Mouse (Mus musculus) kidney, postnatal 36 days (tissue): ENCODE measurements around the gene Abcg8.
A peak's percentile ranks its signal among the peaks of the same experiment; 100 is the strongest.

ENCODE experiments used
- DNase-seq, 2 experiments: peaks; one replicate each; pipeline ENCODE4 v3.0.0; 2021 to 2022; ENCODE audit warnings: mixed read lengths in 2 of 2

The Abcg8 gene

DNA sequence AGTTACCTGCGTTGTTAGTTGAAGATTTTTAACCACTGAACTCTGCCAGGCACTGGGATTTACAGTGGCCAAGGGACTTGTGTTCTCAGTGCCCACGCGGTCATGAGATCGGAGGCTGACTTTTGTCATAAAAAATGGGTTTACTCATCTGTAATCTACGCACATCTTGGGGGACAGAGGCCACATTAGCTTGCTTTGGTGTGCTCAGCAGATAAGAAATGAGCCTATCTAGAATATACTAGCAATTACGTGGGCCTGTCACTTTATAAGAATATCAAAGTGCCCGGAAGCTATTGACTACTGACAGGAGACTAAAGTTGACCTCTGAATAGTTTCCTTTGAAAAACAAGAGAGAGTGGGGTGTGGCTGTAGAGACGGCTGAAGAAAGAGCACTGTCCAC is 17.2 kb upstream of the Abcg8 start:
- no peak for DNase-seq

DNA sequence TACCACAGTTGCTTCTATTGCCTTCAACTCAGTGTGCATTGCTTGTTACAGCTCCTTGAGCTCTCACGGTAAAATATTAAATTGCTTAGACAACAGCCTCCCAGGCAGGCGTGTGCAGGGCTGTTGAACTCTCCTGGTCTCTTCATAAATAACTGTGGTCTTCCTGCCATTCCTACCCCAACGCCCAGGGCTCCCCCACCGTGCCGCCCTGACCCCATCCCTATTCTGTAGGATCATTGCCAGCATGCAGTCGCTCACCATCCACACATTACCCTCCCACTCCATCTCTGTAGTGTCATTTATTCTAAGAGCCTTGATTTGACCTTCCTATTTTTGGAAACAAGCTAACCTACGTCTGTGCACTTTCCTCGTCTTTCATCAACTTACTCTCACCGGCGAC is 11.0 kb upstream of the Abcg8 start:
- DNase-seq, result no peak

DNA sequence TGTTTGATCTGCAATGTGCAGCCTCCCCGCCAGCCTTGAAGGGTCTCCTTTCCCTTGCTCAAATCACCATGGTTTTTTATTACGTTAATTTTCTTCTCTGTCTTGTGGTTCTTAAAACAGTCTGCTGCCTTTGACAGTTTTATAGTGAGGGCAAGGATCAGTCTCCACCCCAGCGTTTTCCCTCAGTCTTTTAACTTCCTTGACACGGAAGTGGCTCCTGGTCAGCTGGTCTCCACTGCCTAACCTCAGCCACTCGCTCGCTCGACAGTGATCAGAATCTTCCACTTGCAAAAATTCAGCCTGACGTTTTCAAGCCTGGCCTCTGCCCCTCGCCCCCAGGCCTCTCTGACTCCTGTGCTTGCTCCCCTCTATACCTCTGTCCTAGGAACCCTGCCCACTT is 10.4 kb upstream of the Abcg8 start:
- peak; percentile 39 to 43 for DNase-seq

DNA sequence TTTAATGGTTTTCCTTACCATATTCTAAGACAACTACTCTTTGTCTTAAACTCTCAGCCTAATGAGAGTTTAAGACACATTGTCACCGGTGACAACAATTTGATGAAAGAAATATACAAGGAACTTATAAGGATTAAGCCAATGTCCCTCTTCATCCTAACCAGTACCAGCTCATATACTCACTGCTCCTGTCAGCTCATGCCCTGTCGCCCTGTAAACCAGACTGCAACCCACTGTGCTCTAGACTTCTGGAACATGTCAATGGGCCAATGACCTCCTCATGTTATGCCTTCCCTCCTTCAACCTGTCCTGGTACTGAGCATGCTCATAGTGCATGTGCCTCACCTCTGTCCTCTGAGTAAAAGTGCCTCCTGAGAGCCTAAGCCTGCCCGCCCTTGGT is 8.3 kb upstream of the Abcg8 start:
- DNase-seq, result no peak

DNA sequence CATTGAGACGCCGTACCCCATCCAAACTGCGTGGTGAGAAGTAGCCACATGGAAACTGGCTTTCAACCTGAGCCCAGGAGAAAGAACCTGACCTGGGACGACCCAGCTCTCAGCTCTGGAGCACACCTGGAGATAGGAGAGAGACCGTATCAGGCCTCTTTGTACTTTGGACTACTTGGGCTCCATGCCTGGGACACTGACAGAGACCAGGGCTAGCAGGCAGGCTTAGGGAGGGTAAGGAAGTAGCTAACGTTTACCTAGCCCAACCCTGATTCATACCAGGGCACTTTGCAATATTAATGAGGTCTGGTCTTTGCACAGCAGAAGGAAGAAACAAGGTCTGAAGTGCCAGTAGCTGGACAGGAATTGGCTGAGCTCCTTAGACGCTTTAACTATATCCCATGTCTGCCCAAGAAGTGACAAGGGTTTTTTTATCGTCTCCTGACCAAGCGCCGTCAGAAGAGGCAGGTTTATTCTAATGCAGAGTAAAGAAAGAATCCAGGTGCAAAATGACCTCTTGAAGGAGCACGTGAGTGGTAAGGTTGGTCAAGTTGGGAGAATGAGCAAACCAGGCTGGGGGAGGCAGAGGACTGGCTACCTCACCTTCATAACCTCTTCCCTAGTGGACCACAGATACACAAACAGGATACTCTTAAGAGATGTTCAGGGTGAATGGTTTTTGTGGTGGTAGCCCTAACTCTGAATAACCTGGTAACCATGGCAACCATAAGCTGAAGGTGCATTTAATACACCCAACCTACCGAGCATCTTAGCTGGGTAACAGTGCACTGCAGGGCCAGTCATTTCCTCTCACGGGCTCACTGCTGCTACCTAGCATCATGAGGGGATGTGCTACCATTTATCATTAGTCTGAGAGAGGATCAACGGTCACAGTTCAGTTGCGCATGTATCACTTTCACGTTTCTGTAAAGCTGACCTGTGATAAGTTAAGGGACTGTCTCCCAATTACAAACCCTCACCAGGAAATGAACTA is 3.4 kb upstream of the Abcg8 start:
- DNase-seq, result peak; percentile 71 to 84

DNA sequence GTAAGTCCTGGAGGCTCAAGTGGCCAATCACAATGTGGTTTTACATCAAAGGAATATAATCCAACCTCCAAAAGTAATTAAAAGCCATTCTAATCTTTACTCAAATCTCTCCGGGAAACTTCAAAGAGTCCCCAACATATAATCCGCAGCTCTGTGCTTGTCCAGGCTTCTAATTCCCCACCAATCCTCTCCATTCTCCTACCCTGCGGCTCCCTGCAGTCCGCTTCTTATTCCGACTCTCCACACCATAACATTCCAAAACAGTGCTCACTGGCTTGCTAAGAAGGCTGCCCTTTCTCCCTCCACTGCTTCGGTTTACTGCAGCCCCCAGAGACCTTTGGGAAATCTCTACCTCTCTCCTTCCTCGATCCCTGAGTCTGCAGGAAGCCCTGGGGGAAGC is 2.1 kb upstream of the Abcg8 start:
- DNase-seq, result no peak

DNA sequence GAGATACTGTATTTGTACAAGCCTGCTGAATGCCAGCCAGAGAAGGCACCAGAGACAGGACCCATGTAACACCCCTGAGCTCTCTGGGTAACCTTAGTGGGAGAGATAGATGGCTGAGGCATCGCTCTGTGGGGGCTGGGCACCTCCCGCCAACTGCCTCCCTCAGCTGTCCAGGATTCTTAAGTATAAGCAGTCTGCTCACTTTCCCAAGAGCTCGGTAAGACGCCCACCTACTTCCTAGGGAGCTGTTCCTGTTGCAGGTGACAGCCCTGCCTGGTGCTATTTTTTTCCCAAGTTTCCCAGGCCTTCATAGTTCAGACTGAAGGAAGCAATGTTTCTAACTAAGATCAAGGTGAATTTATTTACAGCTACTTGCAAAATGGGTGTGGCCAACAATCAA is 898 bp upstream of the Abcg8 start:
- DNase-seq, result no peak

DNA sequence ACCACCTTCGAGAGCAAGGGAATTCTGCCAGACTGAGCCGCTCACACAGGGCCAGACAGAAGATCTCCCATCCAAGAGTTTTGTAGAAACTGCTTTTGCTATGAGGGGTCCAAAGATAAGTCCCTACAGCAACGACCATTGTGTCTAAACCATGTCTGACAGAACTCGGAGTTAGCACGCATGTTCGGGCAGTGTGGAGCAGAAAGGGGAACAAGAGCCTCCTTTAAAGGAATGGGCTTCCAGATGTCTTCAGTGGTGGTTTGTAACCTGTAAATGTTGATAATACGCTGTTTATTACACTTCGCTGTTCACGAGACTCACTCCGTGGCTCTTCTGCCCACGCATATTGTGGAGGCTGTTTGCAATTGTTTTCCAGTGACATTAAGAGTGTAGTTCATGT is 1.5 kb downstream of the Abcg8 start:
- DNase-seq, result no peak

DNA sequence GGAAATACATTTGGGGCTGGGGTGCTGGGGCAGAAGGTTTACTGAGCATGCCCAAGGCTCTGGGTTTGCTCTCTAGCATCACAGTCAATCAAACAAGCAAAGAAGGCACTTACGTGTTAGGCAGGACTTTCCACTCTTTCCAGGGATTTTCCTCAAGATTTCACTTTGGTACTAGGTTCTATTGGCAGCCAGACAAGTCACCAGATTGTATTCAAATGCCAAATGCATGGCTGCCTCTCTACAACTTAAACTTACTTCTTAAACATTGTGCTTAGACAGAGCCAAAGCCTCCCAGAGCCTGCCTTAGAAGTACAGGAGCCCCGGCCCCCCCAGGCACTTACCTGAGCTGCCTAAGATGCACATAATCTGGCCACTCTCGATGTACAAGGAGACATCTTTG is 5.6 kb downstream of the Abcg8 start:
- no peak for DNase-seq

DNA sequence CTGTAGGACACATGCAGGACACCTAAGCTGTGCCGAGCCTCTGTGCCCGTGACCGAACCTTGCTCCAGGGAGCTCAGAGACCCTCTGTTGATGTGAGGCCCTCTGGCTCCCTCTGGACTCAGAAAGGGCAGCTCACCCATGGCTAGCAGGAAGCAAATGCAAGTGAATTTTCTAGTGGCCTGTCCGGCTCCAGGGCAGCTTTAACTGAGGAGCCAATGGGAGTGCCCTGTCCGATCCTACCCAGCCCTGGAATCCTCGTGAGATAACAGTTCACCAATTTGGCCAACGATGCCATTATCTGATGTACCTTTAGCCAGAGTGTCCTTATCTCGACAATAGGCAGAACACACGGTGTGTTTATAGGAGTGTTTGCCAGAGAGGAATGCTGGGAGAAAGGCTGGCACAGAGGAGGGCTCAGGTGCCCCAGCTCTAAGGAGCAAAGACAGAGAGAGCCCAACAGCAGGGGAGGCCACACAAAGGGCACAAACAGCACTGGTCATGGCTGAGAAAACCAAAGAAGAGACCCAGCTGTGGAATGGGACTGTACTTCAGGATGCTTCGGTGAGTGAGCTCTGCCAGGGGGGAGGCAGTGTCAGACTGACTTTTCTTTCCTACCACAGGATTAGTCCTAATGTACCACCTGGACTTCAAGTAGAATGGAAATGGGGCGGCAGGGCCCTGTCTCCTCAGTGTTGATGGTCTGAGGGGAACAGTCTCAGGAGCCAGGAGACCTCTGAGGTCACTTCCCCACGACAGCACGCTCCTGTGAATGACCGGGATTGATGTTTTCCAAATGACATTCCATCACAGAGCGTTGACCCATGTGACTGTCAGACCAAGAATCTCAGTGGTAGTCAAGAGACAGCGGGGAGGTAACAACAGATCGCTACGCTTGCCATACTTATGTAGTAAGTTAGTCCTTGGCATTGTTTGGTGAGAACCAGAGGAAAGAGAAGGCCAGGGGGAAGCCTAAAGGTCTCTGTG is 6.9 kb downstream of the Abcg8 start, which contains the start of gene Abcg5:
Gene Abcg5 (minus strand): TSS at position 278 of the 984 bp plus-strand sequence.
- DNase-seq, result no peak

DNA sequence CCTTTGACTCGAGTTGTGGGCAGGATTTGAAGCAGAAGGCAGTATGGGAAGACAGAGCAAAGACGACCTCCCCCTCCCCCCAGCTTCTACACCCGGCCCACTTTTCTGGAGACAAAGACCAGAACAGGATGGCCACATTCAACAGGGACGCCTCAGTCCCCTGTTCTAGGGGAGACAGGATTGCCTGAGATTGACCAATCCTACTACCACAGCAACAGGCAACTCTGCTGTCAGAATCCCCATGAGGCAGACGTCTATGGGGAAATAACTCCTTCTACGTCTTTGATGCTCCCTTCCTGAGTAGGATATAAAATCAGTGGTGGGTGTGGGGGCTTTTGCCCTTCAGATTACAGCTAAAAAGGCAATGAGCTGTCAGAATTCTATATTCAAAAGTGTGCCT is 8.2 kb downstream of the Abcg8 start:
- DNase-seq, result no peak

DNA sequence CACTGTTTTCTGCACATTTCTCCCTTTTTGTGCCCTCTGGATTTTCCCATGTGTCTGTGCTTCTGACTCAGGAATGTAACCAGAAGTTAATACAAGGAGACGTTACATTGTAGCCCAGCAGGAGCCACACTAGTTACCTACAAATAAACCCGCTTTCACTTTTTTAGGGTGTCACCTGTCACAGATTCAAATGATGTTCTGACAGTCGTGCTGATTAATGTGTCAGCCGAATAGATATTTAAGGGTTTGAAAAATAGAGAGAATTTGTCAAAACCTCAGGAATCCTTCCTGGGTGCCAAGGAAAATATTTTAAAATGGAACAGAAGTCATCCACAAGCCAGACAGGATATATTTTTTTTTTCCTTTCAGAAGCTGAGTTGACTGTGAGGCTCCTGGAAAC is 9.2 kb downstream of the Abcg8 start:
- no peak for DNase-seq

DNA sequence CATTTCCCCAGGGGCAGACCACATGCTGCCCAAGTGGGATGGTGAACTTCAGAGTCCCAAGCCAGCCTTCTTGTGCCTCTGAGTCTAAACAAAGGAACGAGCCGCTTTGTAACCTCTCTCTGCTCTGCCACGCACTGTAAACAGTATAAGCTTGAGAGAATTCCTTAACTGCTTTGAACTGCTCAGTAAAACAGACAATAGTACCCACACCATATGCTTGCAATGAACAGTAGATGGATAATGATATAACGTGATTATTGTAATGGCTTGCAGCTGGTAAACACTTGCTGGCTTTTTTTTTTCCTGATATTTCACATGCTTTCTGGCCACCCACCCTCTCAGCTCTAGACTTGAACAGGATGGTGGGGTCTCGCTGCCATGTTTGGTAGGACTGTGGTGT is 11.9 kb downstream of the Abcg8 start:
- no peak for DNase-seq

DNA sequence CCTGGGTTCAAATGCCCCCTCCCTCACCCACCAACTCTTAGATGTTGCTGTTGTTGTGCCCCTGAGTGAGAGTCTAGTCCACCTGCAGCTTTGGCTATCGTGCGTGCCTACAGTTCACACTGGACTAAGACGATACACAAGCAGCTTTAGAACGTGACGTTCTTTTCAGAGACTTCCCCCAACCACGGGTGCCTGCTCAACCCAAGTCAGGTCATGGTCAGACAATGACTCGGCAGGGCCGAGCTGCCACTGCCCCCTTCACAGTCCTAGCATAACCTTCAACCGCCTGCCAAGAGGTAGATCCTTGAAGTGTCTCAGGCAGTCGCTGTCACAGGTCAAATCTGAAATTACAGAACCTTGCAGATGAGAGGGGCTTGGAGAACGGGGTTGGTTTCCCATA is 12.7 kb downstream of the Abcg8 start:
- peak in 1 of 2 experiments; percentile 32 for DNase-seq

DNA sequence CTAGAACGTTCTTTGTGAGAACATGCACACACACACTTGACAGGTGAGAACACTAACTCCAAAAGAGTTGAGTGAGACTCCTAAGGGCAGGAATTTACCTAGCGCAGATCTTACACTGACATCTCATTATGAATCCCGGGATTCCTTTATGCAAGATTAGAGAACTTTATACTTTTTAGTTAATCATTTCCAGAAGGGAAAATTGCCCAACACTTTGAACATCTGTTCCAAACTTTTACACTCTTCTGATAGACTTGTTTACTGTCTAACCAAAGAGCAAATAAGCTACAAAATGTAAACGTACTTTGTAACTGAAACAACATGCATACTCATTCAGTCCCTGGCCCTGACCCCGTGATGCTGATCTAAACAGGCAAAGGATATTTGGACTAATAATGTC is 13.2 kb downstream of the Abcg8 start:
- DNase-seq, result peak in 1 of 2 experiments; percentile 45

DNA sequence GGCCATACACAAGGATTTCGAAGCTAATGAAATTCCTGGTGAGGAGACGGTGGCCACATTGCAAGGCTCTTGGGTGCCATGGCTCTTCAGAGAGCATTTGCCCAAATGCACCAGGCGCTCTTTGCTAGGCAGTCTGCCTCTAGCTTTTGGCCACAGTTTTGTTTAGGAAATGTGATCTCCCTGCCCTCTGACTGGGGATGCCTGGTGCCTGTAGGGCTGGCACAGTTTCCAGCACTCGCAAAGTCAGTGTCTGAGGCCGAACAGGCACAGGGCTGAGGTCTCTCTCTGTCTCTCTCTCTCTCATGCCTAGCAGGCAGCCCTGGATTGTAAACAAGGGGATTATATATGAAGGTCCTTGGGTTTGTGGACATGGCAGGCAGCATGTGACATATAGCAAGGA is 14.0 kb downstream of the Abcg8 start:
- peak in 1 of 2 experiments; percentile 25 for DNase-seq

DNA sequence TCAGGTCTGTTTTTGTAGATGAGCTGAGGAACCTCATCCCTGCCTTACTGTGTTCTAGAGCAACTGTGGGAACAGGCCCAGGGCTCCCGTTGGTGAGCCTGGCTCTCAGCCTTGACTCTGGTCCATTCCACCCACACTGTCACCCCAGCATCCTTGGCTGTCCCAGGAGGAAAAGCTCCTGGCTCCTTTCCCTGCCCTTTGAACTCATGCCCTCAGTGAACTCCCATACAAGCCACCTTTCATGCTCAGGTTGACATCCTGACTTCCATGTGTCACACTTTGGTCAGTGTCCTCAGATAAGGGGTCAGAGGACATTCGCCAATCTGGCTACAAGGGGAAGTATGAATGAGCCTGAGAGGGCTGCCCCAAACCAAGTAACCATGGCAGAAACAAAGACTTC is 17.6 kb downstream of the Abcg8 start:
- DNase-seq, result peak in 1 of 2 experiments; percentile 31

DNA sequence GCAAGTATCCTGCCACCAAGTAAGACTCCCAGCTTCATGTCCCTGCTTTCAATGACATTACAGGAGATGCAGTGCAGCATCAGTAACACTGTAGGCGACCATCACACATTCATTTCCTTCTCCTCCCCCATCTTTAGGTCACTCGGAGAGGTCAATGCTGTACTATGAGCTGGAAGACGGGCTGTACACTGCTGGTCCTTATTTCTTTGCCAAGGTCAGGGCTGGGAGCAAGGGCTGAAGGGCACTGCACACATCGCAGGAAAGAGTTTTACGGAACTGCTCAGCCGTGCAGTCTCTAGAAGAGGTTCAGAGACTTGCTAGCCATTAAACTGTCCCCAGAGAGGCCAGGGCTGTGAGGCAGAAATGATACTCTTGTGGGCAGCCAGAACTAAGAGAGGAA is 20.4 kb downstream of the Abcg8 start:
- DNase-seq, result peak; percentile 46 to 48

DNA sequence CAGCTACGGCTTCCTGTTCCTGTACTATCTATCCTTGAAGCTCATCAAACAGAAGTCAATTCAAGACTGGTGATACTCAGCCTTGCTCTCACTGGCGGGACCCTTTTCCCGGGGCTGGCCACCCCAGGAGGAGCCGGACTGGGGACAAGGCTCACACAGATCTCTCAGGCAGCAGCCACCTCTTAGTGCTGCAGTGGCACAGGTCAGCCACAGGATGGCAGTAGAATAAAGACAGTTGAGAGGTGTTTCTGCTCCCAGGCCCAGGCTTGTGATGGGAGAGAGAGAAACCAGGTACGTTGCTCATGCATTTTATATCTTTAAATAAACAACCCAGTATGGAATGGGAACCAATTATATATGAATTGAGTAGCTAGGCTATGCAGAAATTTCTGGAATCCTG is 22.6 kb downstream of the Abcg8 start:
- peak; percentile 50 to 68 for DNase-seq

DNA sequence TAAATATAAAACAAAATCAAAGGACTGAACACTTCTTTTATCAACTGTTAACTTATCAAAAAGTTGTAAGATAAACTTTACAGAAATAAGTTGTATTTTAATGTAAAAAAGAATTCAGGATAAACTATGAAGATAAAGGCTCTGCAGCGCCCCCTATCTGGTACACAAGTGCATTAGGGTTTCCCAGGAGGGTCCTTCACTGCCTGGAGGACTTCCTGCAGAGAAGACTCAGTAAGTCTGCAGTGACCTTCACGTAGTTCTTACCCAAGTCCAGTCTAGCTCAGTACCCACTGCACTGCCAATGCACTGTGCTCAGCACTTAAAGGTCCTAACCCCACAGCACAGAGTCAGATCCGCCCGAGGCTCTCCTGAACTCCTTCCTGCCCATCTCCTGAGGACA is 31.3 kb downstream of the Abcg8 start:
- DNase-seq, result peak; percentile 17 to 61

DNA sequence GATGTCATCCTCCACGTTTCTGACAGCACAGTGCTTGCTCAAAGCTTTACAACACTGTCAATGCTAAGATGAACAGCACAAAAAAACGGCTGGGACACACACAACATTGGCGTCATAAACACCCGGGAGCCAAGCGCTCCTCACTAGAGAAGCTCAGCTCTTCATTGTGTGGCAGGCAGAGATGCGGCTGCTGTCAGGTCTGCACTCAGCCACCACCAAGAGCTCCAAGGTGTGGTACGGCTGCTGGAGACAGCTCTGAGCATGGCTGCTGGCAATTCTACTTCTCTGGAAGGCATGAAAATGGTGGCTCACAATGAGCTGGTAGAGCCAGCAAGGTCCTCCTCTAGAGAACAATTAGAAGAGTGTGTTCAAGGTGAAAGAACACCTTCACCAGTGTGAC is 32.7 kb downstream of the Abcg8 start:
- no peak for DNase-seq

DNA sequence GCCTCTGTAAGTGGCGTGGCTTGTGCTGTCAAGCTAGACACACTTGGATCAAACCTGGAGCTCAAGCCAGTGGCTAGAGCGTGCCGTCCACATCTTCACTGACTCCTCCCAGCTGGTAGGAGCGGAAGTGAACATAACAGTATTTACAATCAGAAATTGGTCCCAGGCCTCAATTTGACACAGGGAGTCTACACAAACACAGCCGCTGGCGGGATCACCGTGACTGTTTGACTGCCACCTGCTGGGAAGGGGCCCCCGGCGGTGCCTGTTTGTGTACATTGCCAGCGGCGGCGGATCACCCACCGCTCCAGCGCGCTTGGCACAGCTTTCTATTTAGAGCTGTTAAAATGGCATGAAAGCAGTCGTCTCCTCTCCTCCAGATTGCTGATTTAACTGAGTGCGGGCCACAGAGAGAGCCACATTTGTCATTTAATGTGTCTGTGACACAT is 33.3 kb downstream of the Abcg8 start:
- DNase-seq, result no peak

DNA sequence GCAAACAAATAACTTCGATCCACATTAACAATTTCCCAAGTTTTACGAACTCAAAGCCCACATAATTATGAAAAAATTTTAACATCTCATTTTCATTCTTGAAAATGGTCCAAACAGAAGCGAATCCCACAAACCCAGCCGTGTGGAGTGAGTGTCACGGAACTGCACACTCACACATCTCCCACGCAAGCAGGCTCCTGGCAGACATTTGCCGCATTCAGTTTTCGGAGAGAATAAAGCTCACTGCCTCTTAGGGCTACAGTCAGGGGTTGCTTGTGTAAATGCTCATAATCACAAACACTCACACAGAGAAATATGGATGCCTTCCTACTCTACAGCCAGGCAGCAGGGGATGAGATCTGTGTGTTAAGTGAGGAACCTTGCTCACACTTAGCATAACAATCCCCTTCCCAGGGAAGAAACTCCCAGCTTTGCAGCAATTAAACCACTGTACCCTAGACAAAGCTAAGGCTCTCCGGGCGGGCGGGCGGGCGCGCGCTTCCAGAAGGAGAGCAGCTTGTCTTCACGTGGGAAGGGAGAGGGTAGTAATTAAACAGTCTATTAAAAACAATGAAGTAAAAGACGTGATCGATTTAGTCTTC is 37.6 kb downstream of the Abcg8 start:
- no peak for DNase-seq
